Mouse (Mus musculus) brain, embryonic 14.5 days (tissue): ENCODE measurements around the gene 1700012B09Rik.

ENCODE experiments used
- CTCF ChIP-seq: fragments of 200-500 bp; IDR thresholded peaks from 2 replicates; pipeline ENCODE4 v1.5.1; 2012; ENCODE audit warnings: inconsistent platforms, mild to moderate bottlenecking, moderate library complexity, borderline replicate concordance; ENCODE audit not compliant: insufficient read depth, insufficient read length; ENCODE audit errors: extremely low read depth
- POLR2A ChIP-seq: fragments of 200-500 bp; IDR thresholded peaks from 2 replicates; pipeline ENCODE4 v1.6.1; 2012; ENCODE audit warnings: mild to moderate bottlenecking, inconsistent platforms, borderline replicate concordance; ENCODE audit not compliant: poor library complexity, insufficient read depth, insufficient read length, severe bottlenecking; ENCODE audit errors: extremely low read depth

DNA sequence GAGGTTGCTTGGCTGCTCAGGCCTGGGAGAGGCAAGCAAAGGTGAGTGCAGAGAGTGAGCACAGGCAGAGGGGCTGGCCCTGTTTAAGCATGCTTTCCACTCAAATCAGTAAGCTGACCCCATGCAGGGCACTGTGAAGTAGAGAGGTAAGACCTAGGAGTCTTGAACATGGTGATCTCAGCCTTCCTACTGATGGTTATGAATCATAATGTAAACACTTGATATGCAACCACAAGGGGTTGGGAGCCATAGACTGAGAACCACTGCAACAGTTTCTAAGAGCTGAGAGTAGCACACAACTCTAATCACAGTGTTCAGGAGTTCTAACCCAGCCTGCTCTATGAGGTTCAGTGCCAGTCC is 52.5 kb downstream of the 1700012B09Rik start:
- TF ChIP-seq POLR2A (no peak), CTCF (no peak)
